Mouse (Mus musculus) heart, postnatal 10 days (tissue): ENCODE measurements at regions not wholly inside any gene's neighbourhood (a gene's known extent, or its start where the extent isn't known, plus 50 kb on each side); places are given as distances from the start of the nearest gene placed in this dataset.
A peak's percentile ranks its signal among the peaks of the same experiment; 100 is the strongest.

ENCODE experiments used
- DNase-seq, 2 experiments: peaks; one replicate each; pipeline ENCODE4 v3.0.0; 2021
- intact Hi-C: fragments of 180-260 bp; cut with DNase I; formaldehyde crosslinking; loops from one replicate; pipeline ENCODE4 v1.15.1; 2025

DNA sequence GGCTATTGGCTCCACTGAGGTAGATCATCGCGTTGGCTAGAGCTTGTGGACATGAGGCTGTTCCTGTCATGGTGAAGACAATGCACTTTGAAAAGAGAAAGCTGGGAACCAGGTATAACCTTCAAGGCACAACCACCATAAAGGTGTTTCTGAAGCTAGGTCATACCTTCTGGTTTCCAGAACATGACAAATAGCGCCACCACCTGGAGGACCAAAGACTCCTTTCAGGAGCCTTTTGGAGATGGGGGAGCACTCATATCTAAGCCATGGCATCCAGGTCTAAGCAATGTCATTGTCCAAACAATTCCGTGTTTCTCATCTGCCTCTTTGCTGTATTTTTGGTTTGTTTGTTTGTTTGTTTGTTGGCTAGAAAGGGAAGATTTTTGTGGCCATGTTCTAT, 113.7 kb upstream of the Lsm14a start:
- intact Hi-C loops = no loop called here
- no peak for DNase-seq

DNA sequence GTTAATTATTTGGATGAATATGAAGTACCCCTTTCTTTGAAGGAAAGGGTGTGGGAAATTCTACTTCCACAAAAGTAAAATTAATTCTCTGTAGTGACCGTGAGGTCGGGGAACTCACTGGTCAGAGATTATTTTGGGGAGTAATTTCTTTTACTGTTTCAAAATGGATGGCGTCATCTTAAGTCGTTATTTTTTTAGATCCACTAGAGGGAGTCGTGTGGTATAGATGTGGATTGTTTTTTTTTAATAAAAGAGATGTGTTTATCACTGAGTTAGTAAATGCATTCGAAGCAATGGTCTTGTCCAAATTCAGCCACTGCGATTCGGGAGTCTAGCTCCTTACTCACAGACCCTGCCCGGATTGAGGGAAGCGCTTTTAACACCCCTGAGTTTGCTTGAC, 100.8 kb upstream of the Lsm14a start:
- intact Hi-C loops = loop anchor here (2.0 to 5.0 kb wide), 2 partner anchors 161 to 178 kb away; no protein-coding TSS in a partner anchor
- peak; percentile 6 to 14 for DNase-seq

DNA sequence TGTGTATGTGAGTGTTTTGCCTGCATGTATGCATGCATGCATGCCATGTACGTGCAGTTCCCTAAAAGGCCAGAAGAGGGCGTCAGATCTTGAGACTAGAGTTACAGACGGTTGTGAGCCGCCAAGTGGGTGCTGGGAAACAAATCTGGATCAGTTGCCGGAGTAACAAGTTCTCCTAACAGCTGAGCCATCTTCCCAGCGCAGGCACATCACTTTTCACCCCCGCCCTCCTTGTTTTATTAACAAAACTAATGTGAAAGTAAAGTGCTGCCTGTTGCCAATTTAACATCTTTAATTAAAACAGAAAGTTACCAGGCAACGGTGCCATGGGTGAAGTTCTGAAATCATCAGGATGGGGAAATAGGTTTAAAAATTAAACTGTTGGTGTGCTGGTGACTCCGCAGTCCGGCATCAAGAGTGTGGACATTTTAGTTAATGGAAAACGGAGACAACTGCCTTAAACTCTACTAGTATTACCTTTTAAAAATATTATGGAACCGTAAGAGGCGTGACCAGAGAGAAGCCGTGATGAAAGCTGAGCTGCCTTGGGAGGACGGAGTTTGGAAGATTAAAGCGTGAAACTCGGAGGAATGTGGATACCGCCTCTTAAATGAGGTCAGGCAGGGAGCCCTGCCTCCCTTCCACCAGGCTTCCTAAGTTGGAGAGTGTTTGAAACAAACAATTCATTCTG, 91.9 kb upstream of the Lsm14a start:
- intact Hi-C loops = no loop called here
- DNase-seq = no peak

DNA sequence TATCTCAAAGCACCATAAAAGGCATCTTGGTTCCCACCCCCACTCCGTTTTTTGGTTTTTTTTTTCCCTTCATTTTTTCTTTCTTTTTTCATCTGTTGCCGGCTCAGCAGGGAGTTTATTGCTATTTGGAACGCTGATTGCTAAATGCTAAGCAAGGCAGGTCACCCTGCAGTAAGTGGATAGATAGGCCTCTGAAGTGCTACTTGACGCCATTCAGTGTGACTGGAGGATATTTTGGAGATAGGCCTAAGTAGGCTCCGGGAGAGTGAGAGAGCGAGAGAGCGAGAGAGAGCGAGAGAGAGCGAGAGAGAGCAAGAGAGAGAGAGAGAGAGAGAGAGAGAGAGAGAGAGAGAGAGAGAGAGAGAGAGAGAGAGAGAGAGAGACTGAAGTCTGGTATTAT, 90.3 kb upstream of the Lsm14a start:
- peak; percentile 29 to 35 for DNase-seq
- intact Hi-C loops = no loop called here

DNA sequence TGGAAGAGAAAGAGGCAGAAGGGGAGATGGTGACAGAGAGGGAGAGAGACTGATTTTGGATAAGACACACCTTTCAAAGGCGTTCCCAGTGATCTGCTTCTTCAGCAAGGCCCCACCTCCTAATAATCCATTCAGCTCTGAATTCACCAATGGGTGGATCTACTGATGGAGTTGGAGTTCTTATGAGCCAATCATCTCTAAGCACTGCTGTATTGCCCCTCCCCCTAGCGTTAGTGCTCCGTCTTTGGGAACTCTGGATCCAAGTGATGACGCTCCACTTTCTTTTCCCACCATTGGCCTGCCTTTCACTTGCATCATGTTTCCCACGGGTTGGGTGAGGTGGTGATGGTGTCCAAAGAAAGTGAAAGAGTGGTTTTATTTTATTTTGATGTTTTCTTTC, 87.7 kb upstream of the Lsm14a start:
- DNase-seq = no peak
- intact Hi-C loops = no loop called here

DNA sequence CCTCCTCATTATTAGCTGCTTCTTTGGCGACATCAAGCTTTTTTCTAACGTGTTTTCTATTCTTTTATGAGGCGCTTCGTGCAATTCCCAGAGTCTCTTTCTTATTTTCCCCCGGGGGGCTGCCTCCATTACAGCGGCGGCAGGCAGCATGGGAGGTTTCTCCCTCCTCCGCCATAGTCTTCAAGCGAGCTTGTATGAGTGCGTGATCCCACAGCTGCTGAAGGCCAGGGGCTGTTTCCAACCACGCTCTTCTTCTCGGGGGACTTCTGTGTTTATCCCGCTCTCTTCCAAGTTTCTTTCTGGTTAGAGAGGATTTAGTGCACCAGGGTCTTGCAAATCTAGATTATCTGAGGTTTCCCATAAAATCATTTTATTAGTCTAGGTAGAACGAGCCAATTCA, 77.9 kb upstream of the Lsm14a start:
- intact Hi-C loops = no loop called here
- DNase-seq = no peak

DNA sequence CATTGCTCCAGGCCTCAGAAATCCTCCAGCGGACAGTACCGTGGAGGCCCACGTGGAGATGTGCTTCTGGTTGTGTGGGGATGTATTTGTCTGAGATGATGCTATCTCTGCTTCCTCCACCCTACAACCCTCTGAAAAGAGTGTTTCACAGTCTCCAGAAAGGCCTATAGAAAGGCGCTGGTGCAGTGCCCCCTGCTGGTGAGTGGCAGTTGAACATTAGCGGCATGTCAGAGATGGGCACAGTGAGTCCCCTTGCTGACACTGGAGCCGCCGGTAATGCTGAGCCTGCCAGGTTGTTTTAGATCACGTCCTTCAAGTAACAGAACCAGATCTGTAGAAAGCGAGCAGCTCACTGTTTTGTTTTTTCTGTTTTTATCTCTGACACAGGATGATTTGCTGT, 69.0 kb upstream of the Lsm14a start:
- intact Hi-C loops = no loop called here
- peak in 1 of 2 experiments; percentile 23 for DNase-seq

DNA sequence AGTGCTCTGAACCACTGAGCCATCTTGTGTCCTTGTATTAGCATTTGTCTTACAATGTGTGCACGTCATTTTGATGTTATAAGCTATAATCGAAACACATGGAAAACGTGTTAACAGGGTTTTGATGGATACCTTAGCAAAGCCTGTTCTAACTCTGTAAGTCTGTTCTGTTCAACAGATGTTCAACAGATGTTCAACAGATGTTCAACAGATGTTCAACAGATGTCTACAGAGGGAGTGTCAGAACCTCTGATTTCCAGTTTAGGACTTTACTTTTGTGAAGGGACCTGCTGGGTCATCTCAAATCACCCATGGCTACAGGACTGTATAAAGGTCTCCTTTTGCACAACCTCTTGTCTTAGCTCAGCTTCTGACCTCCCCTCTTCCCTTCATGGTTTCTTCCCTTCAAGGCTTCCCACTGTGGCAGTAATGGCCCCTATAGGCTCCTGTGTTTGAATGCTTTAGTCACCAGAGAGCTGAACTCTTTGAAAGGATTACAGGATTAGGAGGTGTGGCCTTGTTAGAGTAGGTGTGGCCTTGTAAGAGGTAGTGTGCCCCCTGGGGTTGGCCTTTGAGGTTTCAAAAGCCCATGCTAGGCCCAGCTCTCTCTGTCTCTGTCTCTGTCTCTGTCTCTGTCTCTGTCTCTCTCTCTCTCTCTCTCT, 66.8 kb upstream of the Lsm14a start:
- DNase-seq = no peak
- intact Hi-C loops = no loop called here

DNA sequence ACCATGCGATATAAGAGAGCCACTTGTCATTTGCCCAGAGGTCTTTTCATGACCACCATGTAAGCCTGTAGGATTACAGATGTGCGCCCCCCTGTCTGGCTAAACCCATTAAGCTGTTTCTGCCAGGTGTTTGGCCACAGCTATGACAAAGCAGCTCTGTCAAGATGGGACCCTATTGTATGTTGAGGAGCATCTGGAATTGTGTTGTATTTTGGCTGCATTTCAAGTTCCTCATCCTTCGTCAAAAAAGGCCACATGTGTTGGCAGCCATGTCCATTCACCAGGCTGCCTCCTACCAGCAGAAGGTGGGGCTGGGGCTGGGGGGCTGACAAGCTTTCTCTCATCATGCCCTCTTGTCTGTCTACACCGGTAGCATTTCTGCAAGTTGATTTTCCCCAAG, 65.7 kb upstream of the Lsm14a start:
- DNase-seq = no peak
- intact Hi-C loops = no loop called here

DNA sequence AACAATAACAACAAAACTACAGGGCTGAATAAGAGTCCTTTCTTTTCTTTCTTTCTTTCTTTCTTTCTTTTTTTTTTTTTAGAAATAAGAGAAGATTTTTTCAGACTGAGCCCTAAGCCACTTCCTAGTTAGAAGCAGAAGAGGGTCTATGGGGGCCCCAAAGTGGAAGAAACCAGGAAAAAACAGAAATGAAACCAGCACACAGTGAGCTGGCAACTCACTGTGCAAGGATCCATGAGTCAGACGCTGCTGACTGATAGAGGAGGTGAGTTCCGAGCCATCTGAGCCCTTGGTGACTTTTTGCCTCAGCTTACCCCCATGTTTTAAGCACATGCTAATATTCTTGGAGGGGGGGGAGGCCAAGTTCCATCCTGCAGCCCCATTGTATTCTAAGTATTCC, 55.2 kb upstream of the Lsm14a start:
- intact Hi-C loops = no loop called here
- no peak for DNase-seq

DNA sequence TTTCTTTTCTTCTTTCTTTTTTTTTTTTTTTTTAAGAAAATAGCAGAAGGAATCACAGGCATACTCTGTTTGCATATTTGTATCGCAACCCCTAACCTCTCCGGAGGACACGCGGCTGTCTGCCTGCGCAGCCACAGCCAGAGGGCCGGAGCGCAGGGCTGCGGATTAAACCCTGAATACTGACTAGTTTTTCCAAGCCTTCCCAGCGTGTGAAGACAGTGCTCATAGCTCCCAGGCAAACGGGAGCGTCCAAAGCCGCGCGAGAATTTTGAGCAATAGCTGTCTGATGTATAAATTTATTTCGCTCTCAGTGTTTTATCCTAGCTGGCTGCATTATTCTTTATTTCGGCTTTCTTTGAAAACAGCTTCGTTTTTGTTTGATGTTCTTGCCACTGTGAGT, 51.1 kb upstream of the Lsm14a start:
- DNase-seq = no peak
- intact Hi-C loops = no loop called here
